Mouse (Mus musculus) embryonic facial prominence, embryonic 13.5 days (tissue): ENCODE measurements around the gene Chrd. TPM values are rescaled to one million over a fixed set of nuclear protein-coding genes. Genes with fewer than 3 reads are reported as not detected.

ENCODE experiments used
- ATAC-seq: fragments of 200-750 bp; cut with Nextera tagmentation; 2 replicates; pipeline ENCODE4 v1.8.0; 2017; ENCODE audit warnings: low read depth; ENCODE audit not compliant: insufficient number of reproducible peaks, insufficient read depth, low FRiP score, low TSS enrichment
- H3K27ac ChIP-seq: fragments of 300-500 bp; sonication (generic); 2 replicates; pipeline ENCODE4 v1.5.1; 2015; ENCODE audit warnings: moderate library complexity, mild to moderate bottlenecking, inconsistent platforms
- H3K27me3 ChIP-seq: fragments of 300-500 bp; sonication (generic); 2 replicates; pipeline ENCODE4 v1.6.1; 2015; ENCODE audit warnings: mild to moderate bottlenecking, inconsistent platforms
- H3K36me3 ChIP-seq: fragments of 300-500 bp; sonication (generic); 2 replicates; pipeline ENCODE4 v1.6.1; 2015; ENCODE audit warnings: mild to moderate bottlenecking, inconsistent platforms
- H3K4me1 ChIP-seq: fragments of 300-500 bp; sonication (generic); 2 replicates; pipeline ENCODE4 v1.6.1; 2015; ENCODE audit warnings: inconsistent platforms
- H3K4me2 ChIP-seq: fragments of 300-500 bp; sonication (generic); 2 replicates; pipeline ENCODE4 v1.6.1; 2015; ENCODE audit warnings: moderate library complexity, mild to moderate bottlenecking, inconsistent platforms
- H3K4me3 ChIP-seq: fragments of 300-500 bp; sonication (generic); 2 replicates; pipeline ENCODE4 v1.5.1; 2015; ENCODE audit warnings: mild to moderate bottlenecking, inconsistent platforms
- H3K9ac ChIP-seq: fragments of 300-500 bp; sonication (generic); 2 replicates; pipeline ENCODE4 v1.6.1; 2015; ENCODE audit warnings: mild to moderate bottlenecking, inconsistent platforms
- H3K9me3 ChIP-seq: fragments of 300-500 bp; sonication (generic); 2 replicates; pipeline ENCODE4 v1.6.1; 2016; ENCODE audit warnings: inconsistent platforms
- WGBS: fragments of 180-500 bp; shearing (Covaris S2); methylation state at CpG from one replicate; pipeline ENCODE4 v1.1.7; 2015; ENCODE audit warnings: mixed read lengths; 5-methylcytosine and 5-hydroxymethylcytosine counted together
- polyA plus RNA-seq: library from polyadenylated mRNA; unstranded; fragments of >200 nt; fragmentation: Nextera tagmentation; extraction: Ambion mirVana; gene quantifications from 2 replicates; pipeline ENCODE4 v1.2.1, GENCODE M21; 2015

Chrd gene
- 3.4 and 4.5 TPM in 2 replicates for polyA plus RNA-seq

DNA sequence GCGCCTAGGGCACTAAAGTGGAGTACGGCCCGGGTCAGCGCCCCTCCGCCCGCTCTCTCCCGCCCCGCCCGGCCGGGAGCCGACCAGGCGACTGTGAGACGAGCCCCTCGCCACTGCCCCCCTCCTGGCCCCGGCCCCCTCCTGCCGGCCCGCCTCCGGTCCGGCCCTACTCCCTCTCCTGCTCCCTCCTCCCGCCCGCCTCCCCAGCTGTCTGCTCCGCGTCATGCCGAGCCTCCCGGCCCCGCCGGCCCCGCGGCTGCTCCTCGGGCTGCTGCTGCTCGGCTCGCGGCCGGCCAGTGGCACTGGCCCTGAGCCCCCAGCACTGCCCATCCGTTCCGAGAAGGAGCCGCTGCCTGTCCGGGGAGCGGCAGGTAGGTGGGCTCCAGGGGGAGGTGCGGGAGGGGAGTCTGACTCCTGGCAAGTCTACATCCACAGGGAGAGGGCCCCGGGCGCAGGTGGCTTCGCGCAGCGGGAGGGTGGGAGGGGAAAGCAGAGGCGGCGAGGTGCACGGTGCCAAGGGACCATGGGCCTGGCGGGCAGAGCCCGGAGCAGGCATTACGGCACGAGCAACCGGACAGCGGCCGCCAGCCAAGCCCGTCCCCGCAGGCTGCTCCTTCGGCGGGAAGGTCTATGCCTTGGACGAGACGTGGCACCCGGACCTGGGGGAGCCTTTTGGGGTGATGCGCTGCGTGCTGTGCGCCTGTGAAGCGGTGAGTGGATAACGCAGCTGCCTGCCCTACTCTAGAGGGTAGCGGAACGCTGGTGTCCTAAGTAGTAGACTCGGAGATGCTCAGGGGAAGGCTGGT lies at the start of gene Chrd:
Gene Chrd, plus strand, starts transcription at position 203 of the 806 bp plus-strand sequence.
- Histone ChIP-seq H3K4me1 (peaks cover 24% of the 10 kb centered on the region), H3K27me3 (peaks cover 39% of the 10 kb centered on the region), H3K9me3 (no peaks in the 10 kb centered on the region), H3K9ac (peak within 1 kb of the TSS; percentile 88), H3K4me2 (peak within 1 kb of the TSS; percentile 98), H3K36me3 (no peaks in the 10 kb centered on the region), H3K27ac (peak within 1 kb of the TSS; percentile 84), H3K4me3 (peak within 1 kb of the TSS; percentile 68)
- ATAC-seq = peak; percentile 77
- 1% methylated on average over 64 of the region's 70 CpGs for WGBS

DNA sequence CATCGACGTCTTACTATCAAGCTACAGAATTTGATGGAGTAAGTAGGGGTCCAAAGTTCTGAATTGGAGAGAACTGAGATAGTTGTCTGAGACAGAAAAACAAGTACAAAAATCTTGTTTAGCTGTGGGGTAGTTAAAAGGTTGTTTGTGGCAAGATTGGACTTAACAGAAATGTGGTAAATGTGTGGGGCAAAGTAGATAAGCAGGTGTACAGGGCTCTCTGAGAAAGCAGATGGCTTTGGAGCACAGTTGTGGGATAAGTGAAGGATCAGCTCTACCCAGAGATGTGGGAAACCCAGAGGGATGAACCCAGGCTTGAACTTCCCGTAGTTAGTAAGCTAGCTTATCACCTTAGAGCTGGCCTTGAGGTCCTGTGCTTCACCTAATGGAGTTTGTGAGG lies 42.2 kb upstream of the Chrd start:
- Histone ChIP-seq H3K4me1 (peaks cover 22% of the 10 kb centered on the region), H3K4me2 (no peak overlapping the region), H3K36me3 (peaks cover 64% of the 10 kb centered on the region)

DNA sequence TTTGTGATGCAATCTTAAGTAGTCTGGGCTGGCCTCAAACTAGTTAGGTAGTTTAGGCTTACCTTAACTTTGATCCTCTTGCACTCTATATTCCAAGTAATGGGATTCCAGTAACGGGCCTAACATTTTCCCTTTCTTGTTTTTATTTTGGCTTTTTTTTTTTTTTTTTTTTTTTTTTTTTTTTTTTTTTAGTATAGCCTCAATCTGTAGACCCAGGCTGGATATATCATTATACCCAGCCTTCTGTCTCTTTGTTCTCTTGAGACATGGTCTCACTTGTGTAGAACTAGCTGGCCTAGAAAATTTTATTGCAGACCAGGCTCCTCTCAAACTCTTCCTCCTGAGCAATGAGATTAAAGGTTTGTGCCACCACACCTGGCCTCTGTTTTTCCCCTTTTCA lies 41.3 kb upstream of the Chrd start:
- no peaks in the 10 kb centered on the region for H3K9me3 ChIP-seq
- H3K4me3 ChIP-seq = no peak overlapping the region
- 60% methylated on average over 1 of the region's 1 CpGs for WGBS
- H3K4me1 ChIP-seq = peaks cover 29% of the 10 kb centered on the region
- peaks cover 55% of the 10 kb centered on the region for H3K36me3 ChIP-seq
- no peak overlapping the region for H3K4me2 ChIP-seq
- H3K9ac ChIP-seq = no peak overlapping the region
- H3K27ac ChIP-seq = no peak overlapping the region
- ATAC-seq = no peak
- peaks cover 6% of the 10 kb centered on the region; the same call in 1 of the 2 replicates for H3K27me3 ChIP-seq

More for the DNA sequence above, 42.2 kb upstream of the Chrd start:
- 86% methylated on average over 3 of the region's 3 CpGs for WGBS
- ATAC-seq = no peak
- Histone ChIP-seq H3K27ac (no peak overlapping the region), H3K27me3 (peaks cover under 1% of the 10 kb centered on the region; the same call in 1 of the 2 replicates), H3K4me3 (no peak overlapping the region), H3K9ac (no peak overlapping the region), H3K9me3 (no peaks in the 10 kb centered on the region)

DNA sequence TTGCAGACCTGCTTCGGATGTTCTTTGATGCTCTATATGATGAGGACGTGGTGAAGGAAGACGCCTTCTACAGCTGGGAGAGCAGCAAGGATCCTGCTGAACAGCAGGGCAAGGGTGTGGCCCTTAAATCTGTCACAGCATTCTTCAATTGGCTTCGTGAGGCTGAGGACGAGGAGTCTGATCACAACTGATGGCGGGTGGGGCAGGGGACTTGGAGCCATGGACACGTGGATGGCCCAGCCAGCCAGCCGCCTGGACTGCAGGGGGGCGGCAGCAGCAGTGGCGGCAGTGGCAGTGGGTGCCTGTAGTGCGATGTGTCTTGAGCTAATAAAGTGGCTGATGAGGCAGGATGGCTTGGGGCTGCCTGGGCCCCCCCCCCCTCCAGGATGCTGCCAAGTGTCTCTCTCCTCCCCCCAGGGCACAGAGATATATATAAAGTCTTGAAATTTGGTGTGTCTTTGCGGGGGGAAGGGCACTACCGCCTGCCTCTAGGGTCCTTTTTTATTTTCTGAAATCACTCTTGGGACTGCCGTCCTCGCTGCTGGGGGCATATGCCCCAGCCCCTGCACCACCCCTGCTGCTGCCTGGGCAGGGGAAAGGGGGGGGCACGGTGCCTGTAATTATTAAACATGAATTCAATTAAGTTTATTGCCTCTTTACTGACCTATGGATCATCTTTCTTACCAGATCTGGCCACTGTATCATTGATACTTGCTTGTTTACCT lies 40.5 kb upstream of the Chrd start:
- Histone ChIP-seq H3K4me2 (peak overlapping the region; percentile 83), H3K9me3 (no peaks in the 10 kb centered on the region), H3K4me3 (peak overlapping the region; percentile 63), H3K27ac (no peak overlapping the region), H3K4me1 (peaks cover 29% of the 10 kb centered on the region), H3K9ac (0 out of 2 replicates have a peak overlapping the region, but pooled peaks have one; percentile 0), H3K36me3 (peaks cover 47% of the 10 kb centered on the region), H3K27me3 (peaks cover 6% of the 10 kb centered on the region; the same call in 1 of the 2 replicates)
- ATAC-seq = no peak
- 44% methylated on average over 16 of the region's 16 CpGs for WGBS

DNA sequence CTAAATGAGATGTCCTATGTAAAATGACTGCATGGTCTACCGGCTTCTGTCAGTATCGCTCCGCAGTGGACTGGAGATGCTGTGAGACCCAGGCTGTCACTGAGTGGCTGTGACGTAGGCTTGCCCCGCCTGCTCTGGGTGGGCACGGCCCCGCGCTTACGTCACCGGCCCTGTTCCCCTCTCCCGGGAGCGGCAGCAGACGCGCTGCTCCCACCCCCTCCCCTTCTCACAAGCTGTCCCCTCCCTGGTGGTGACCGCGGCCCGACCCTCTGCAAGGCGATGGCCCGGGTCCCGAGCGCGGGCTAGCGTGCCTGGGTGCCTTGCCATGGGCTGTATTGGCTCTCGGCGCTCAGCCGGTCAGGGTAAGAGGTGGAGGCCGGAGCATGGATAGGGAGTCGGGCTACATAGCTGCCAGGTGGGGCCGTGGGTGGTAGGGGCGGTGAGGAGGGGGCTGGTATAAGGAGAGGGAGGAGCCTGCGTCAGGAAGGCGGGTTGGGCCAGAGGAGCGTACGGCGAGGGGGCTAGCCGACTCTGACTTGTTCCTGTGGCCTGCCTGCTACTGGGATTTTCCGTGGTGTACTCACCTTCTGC lies 39.7 kb upstream of the Chrd start, which contains the start of gene Fam131a:
Gene Fam131a, plus strand, starts transcription at position 131 of the 591 bp plus-strand sequence.
- under 1% methylated on average over 35 of the region's 37 CpGs for WGBS
- H3K9ac ChIP-seq = peak within 1 kb of the TSS; percentile 75

DNA sequence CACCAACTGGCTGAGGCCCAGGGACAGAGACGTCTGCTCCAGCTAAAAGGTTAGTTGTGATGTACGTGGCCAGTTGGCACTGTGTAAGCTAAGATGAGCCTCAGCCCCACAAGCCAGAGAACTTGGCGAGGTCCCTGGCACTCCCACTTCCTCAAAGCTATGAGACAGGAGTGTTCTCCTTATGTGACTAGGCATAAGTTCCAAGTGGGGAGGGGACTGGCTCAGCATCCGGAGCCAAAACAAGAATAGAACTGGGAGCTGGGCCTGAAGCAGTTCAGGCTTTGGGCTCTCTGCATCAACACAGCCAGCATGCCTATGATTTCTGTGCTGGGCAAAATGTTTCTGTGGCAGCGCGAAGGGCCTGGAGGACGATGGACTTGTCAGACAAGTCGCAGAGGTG lies 38.1 kb upstream of the Chrd start:
- no peak for ATAC-seq
- Histone ChIP-seq H3K4me2 (peak overlapping the region; percentile 77; the same call in 1 of the 2 replicates), H3K27ac (no peak overlapping the region), H3K4me1 (peaks cover 29% of the 10 kb centered on the region), H3K9ac (no peak overlapping the region), H3K4me3 (no peak overlapping the region), H3K36me3 (peaks cover 31% of the 10 kb centered on the region), H3K9me3 (no peaks in the 10 kb centered on the region), H3K27me3 (peaks cover 6% of the 10 kb centered on the region; the same call in 1 of the 2 replicates)
- WGBS = 70% methylated on average over 8 of the region's 8 CpGs

More for the DNA sequence above, 39.7 kb upstream of the Chrd start, which contains the start of gene Fam131a:
- H3K4me3 ChIP-seq = peak within 1 kb of the TSS; percentile 63
- ATAC-seq = peak; percentile 86
- H3K27ac ChIP-seq = peak within 1 kb of the TSS; percentile 87
- H3K9me3 ChIP-seq = no peaks in the 10 kb centered on the region
- peaks cover 6% of the 10 kb centered on the region; the same call in 1 of the 2 replicates for H3K27me3 ChIP-seq
- H3K36me3 ChIP-seq = peaks cover 39% of the 10 kb centered on the region
- H3K4me1 ChIP-seq = peaks cover 29% of the 10 kb centered on the region
- peak within 1 kb of the TSS; percentile 83 for H3K4me2 ChIP-seq

DNA sequence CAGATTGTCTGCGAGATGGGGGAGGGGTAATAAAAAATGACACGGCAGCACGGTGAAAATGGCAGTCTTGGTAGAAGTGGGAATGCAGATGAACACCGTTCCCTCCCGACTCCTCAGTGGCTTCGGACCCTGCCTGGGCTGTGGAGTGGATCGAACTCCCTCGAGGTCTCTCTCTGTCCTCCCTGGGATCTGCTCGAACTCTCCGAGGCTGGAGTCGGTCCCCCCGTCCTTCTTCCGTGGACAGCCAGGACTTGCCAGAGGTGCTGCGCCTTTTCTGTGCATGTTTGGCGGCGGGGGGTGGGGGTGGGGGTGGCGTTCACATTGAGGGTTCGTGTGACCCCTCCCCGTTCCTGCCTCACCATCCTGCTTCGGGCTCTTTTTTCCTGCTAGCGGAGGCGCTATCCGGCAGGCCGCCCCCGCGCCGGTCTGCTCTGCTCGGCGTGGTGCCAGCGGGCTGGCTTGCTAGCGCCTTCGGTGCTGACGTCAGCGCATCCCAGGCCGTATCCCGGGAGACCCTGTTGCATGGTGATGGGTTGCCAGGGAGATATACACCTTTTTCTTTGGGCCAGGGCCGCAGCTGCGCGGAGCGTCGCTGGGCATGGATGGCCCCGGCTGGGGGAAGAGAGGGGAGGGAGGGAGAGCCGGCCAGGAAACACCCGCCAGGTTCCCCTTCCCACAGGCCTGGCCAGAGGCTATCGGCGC lies 37.2 kb upstream of the Chrd start:
- ATAC-seq = peak; percentile 56
- Histone ChIP-seq H3K4me2 (peak overlapping the region; percentile 77), H3K9me3 (no peaks in the 10 kb centered on the region), H3K4me1 (peaks cover 29% of the 10 kb centered on the region), H3K27ac (no peak overlapping the region), H3K4me3 (peak overlapping the region; percentile 43), H3K27me3 (peaks cover 6% of the 10 kb centered on the region; the same call in 1 of the 2 replicates), H3K36me3 (peaks cover 25% of the 10 kb centered on the region), H3K9ac (peak overlapping the region; percentile 71)
- 2% methylated on average over 46 of the region's 46 CpGs for WGBS

DNA sequence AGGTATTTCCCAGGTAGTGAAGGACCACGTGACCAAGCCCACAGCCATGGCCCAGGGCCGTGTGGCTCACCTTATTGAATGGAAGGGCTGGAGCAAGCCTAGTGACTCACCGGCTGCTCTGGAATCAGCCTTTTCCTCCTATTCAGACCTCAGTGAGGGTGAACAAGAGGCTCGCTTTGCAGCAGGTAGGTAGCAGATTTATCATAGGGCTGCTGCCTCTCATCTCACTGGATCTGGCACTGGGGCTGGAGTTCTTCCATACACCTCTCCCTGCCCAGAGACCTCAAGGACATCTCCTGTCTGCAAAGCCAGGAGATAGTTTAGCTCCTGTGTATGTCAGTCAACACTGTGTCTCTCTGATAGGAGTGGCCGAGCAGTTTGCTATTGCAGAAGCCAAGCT lies 33.7 kb upstream of the Chrd start:
- Histone ChIP-seq H3K9me3 (no peaks in the 10 kb centered on the region), H3K27me3 (peaks cover 6% of the 10 kb centered on the region; the same call in 1 of the 2 replicates), H3K9ac (no peak overlapping the region), H3K27ac (no peak overlapping the region), H3K4me1 (peaks cover 31% of the 10 kb centered on the region), H3K36me3 (peaks cover 24% of the 10 kb centered on the region), H3K4me3 (no peak overlapping the region), H3K4me2 (no peak overlapping the region)
- 77% methylated on average over 5 of the region's 5 CpGs for WGBS
- no peak for ATAC-seq

DNA sequence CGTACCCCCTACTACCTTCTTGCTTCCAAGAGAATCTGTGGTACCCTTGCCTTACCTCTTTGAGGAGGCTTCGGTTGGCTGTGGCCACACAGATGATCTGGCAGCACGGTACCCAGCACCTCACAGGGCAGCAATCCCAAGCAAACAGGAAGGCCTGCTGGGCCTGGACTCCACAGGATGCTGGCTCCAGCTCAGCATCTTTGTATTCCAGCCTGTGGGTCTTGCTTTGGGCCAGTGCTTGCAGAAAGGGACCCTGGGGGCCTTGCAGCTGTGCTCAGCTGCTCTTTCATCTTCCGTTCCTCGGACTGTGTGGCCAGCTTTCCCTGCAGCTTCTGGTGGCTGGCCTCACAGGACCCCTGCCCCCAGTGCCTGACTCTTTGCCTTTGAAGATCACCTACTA lies 32.9 kb upstream of the Chrd start:
- Histone ChIP-seq H3K4me2 (no peak overlapping the region), H3K27me3 (peaks cover 6% of the 10 kb centered on the region; the same call in 1 of the 2 replicates), H3K4me1 (peaks cover 27% of the 10 kb centered on the region), H3K9ac (0 out of 2 replicates have a peak overlapping the region, but pooled peaks have one; percentile 17), H3K9me3 (no peaks in the 10 kb centered on the region), H3K27ac (no peak overlapping the region), H3K36me3 (peaks cover 26% of the 10 kb centered on the region), H3K4me3 (no peak overlapping the region)
- ATAC-seq = no peak
- WGBS = 37% methylated on average over 5 of the region's 5 CpGs

DNA sequence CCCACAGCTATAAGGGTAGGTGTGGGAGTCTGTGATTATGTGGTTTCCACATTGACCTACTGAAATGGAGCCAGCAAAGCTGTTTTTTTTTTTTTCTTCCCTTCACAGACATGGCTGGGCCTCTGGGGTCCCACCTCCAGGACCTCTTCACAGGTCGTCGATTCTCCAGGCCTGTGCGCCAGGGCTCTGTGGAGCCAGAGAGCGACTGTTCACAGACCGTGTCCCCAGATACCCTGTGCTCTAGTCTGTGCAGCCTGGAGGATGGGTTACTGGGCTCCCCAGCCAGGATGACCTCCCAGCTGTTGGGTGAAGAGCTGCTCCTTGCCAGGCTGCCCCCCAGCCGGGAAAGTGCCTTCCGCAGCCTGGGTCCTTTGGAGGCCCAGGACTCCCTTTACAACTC lies 31.6 kb upstream of the Chrd start:
- H3K9me3 ChIP-seq = no peaks in the 10 kb centered on the region
- H3K27me3 ChIP-seq = peaks cover under 1% of the 10 kb centered on the region; the same call in 1 of the 2 replicates
- 0 out of 2 replicates have a peak overlapping the region, but pooled peaks have one; percentile 36 for H3K4me2 ChIP-seq
- peak overlapping the region; percentile 52 for H3K9ac ChIP-seq
- peaks cover 19% of the 10 kb centered on the region for H3K4me1 ChIP-seq
- ATAC-seq = peak; percentile 28; the same call in 1 of the 2 replicates
- WGBS = 55% methylated on average over 7 of the region's 7 CpGs
- peaks cover 38% of the 10 kb centered on the region for H3K36me3 ChIP-seq
- H3K4me3 ChIP-seq = no peak overlapping the region
- H3K27ac ChIP-seq = peak overlapping the region; percentile 81
